Mouse (Mus musculus): ENCODE measurements at regions not wholly inside any gene's neighbourhood (a gene's known extent, or its start where the extent isn't known, plus 50 kb on each side); places are given as distances from the start of the nearest gene placed in this dataset.

DNA sequence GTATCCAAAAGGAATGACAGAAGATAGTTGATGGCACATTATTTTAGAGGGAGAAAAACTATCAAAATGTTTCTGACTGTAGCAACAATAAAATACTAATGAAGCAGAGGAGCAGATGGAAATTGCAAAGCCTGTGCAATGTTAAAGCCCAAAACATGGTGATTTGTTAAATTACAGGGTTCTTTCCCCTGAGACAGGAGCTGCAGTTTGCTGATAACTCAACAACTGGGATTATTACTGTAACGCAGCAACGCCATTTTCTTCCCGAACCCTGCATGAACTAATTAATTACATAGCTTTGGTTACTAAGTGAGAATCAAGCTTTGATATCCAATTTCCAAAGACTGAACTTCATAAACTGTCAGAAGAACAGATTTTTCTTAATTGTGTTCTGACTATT lies 212.7 kb upstream of the Sptlc3 start:
- no peak for TF ChIP-seq CTCF (IDR thresholded peaks at IDR 0.05; ENCODE audit: low read depth, low read length)
- TF ChIP-seq GATA1 (IDR thresholded peaks at IDR 0.05; ENCODE audit: borderline replicate concordance, low read length): no peak

Data from G1E (cell line).